8 mouse cellular contexts compared by ENCODE assay signal in genomic region chr12:112542257-112542919, GRCm38 (mm10). TPM values are rescaled to one million over a fixed set of nuclear protein-coding genes. Genes with fewer than 3 reads are reported as not detected.
DNase-seq lines count a peak whose midpoint lies in the region; ATAC-seq lines count a peak whose summit lies in the region.

No protein-coding gene starts in this region.

- H3K36me3 ChIP-seq in intestine, embryonic 16.5 days (ENCODE audit: control insufficient read depth, insufficient read depth, low read length): no peaks in the 10 kb centered on the region
- no peaks in the 10 kb centered on the region for H3K36me3 ChIP-seq in midbrain, embryonic 12.5 days

- H3K9ac ChIP-seq in intestine, embryonic 16.5 days (ENCODE audit: low read depth, low read length): no peak overlapping the region
- 0 out of 2 replicates have a peak overlapping the region, but pooled peaks have one; percentile 11 for H3K9ac ChIP-seq in midbrain, embryonic 12.5 days (replicated peaks)

- no peak overlapping the region for H3K4me2 ChIP-seq in intestine, embryonic 16.5 days (ENCODE audit: low read depth, low read length)
- H3K4me2 ChIP-seq in midbrain, embryonic 12.5 days (replicated peaks): peak overlapping the region; percentile 21

- no peak overlapping the region for H3K27ac ChIP-seq in intestine, embryonic 16.5 days (ENCODE audit: low read length)
- peak overlapping the region; percentile 77 for H3K27ac ChIP-seq in midbrain, embryonic 12.5 days (replicated peaks)

- peak; percentile 49 for DNase-seq in retina, embryonic 14.5 days (ENCODE audit: low spot score)
- no peak for DNase-seq in retina, postnatal 1 day
- DNase-seq in frontal cortex, postnatal 25 days (ENCODE audit: low spot score in 2 of 2): no peak
- DNase-seq in urinary bladder, postnatal 4 days (ENCODE audit: low spot score in 2 of 2): no peak
- DNase-seq in embryo, embryonic 9.5 days (ENCODE audit: extremely low spot score): no peak
- DNase-seq in right cerebral cortex, postnatal 25 days: no peak

- H3K4me3 ChIP-seq in intestine, embryonic 16.5 days (ENCODE audit: low read length): no peak overlapping the region
- H3K4me3 ChIP-seq in midbrain, embryonic 12.5 days: no peak overlapping the region

- H3K27me3 ChIP-seq in intestine, embryonic 16.5 days (replicated peaks; ENCODE audit: control insufficient read depth, insufficient read depth, low read length): no peaks in the 10 kb centered on the region
- H3K27me3 ChIP-seq in midbrain, embryonic 12.5 days: peaks cover 47% of the 10 kb centered on the region

- H3K4me1 ChIP-seq in intestine, embryonic 16.5 days (ENCODE audit: control insufficient read depth, insufficient read depth, low read length): no peaks in the 10 kb centered on the region; the same call in 1 of the 2 replicates
- peaks cover 49% of the 10 kb centered on the region for H3K4me1 ChIP-seq in midbrain, embryonic 12.5 days

- ATAC-seq in intestine, embryonic 16.5 days: peak; percentile 57
- peak; percentile 64 for ATAC-seq in midbrain, embryonic 12.5 days (ENCODE audit: low FRiP score, low read depth)

- no peaks in the 10 kb centered on the region for H3K9me3 ChIP-seq in intestine, embryonic 16.5 days (ENCODE audit: control insufficient read depth, low read length)
- no peaks in the 10 kb centered on the region for H3K9me3 ChIP-seq in midbrain, embryonic 12.5 days

- WGBS in intestine, embryonic 16.5 days: 53% methylated on average over 13 of the region's 13 CpGs
- 40% methylated on average over 13 of the region's 13 CpGs for WGBS in midbrain, embryonic 12.5 days

RNA-seq across cellular contexts. Expression of gene Tmem179, which starts 25.8 kb away (rescaled TPM):
- 2.5 and 2.8 TPM in 2 replicates for polyA plus RNA-seq in intestine, embryonic 16.5 days (2015; fragmentation: Nextera tagmentation; extraction: Ambion mirVana)
- polyA plus RNA-seq in midbrain, embryonic 12.5 days (2016; fragmentation: Nextera tagmentation; extraction: Ambion mirVana): 9.7 and 12.0 TPM in 2 replicates

RNA-seq across cellular contexts. Expression of gene Inf2, which starts 46.2 kb away (rescaled TPM):
- polyA plus RNA-seq in intestine, embryonic 16.5 days (2015; fragmentation: Nextera tagmentation; extraction: Ambion mirVana): 1.6 and 2.6 TPM in 2 replicates
- polyA plus RNA-seq in midbrain, embryonic 12.5 days (2016; fragmentation: Nextera tagmentation; extraction: Ambion mirVana): 1.2 and 1.3 TPM in 2 replicates

RNA-seq across cellular contexts. Expression of gene A530016L24Rik, which starts 53.1 kb away (rescaled TPM):
- polyA plus RNA-seq in intestine, embryonic 16.5 days (2015; fragmentation: Nextera tagmentation; extraction: Ambion mirVana): 0.10 and 0.18 TPM in 2 replicates
- not detected in 2 replicates for polyA plus RNA-seq in midbrain, embryonic 12.5 days (2016; fragmentation: Nextera tagmentation; extraction: Ambion mirVana)
